Mouse (Mus musculus) spleen, adult 2 months (tissue): Measurements from ENCODE around the gene Ech1. TPM values are rescaled to one million over a fixed set of nuclear protein-coding genes. Genes with fewer than 3 reads are reported as not detected.
A peak's percentile ranks its signal among the peaks of the same experiment; 100 is the strongest.

Experiments
- DNase-seq, 2 experiments: peaks; one replicate each; pipeline versions ENCODE4 v3.0.0 to v3.0.0-alpha.2; 2012 to 2021; ENCODE audit warnings: low spot score in 2 of 2, low read depth in 1 of 2
- H3K27ac ChIP-seq: fragments of 200-500 bp; 2 replicates; pipeline ENCODE4 v1.5.1; 2012; ENCODE audit warnings: low read length, inconsistent platforms; ENCODE audit not compliant: insufficient read depth
- H3K27me3 ChIP-seq: fragments of 200-500 bp; 2 replicates; pipeline ENCODE4 v1.6.1; 2012; ENCODE audit warnings: mild to moderate bottlenecking, moderate library complexity, low read length, inconsistent platforms; ENCODE audit not compliant: control insufficient read depth, insufficient read depth
- H3K36me3 ChIP-seq: fragments of 200-500 bp; 2 replicates; pipeline ENCODE4 v1.6.1; 2012; ENCODE audit warnings: mild to moderate bottlenecking, low read length, inconsistent platforms; ENCODE audit not compliant: control insufficient read depth, insufficient read depth
- H3K4me1 ChIP-seq: fragments of 200-500 bp; 2 replicates; pipeline ENCODE4 v1.6.1; 2011; ENCODE audit warnings: inconsistent platforms; ENCODE audit not compliant: control insufficient read depth, insufficient read depth, insufficient read length
- H3K4me3 ChIP-seq: fragments of 200-500 bp; 2 replicates; pipeline ENCODE4 v1.5.1; 2011; ENCODE audit warnings: mild to moderate bottlenecking, inconsistent platforms; ENCODE audit not compliant: insufficient read depth, insufficient read length; ENCODE audit errors: extremely low read depth
- CTCF ChIP-seq: fragments of 200-500 bp; IDR thresholded peaks from 2 replicates; pipeline ENCODE4 v1.5.1; 2011; ENCODE audit warnings: mild to moderate bottlenecking, inconsistent platforms; ENCODE audit not compliant: insufficient read depth, insufficient read length, insufficient replicate concordance; ENCODE audit errors: extremely low read depth
- POLR2A ChIP-seq: fragments of 200-500 bp; IDR thresholded peaks from 2 replicates; pipeline ENCODE4 v1.6.1; 2011; ENCODE audit warnings: low read depth, low read length, inconsistent platforms
- WGBS: fragments of 180-500 bp; shearing (Covaris S2); methylation state at CpG from one replicate; pipeline ENCODE4 v1.1.7; 2018; 5-methylcytosine and 5-hydroxymethylcytosine counted together
- polyA plus RNA-seq: library from polyadenylated mRNA; depleted of rRNA; stranded (reverse); fragments of >200 nt; gene quantifications from 2 replicates; pipeline ENCODE4 v1.2.3, GENCODE M21; 2012

Gene Ech1
- polyA plus RNA-seq, 1 experiment = 101 TPM

GRCm38 (mm10) chr7:28818861-28819452, 6.1 kb upstream of the Ech1 start:
- no peaks in the 10 kb centered on the region for H3K27me3 ChIP-seq
- WGBS = 83% methylated on average over 4 of the region's 4 CpGs
- no peak overlapping the region for H3K27ac ChIP-seq
- no peak for DNase-seq
- no peak for TF ChIP-seq POLR2A
- no peak for TF ChIP-seq CTCF
- H3K4me1 ChIP-seq = peaks cover 28% of the 10 kb centered on the region; the same call in 1 of the 2 replicates
- no peak overlapping the region for H3K4me3 ChIP-seq
- peaks cover 73% of the 10 kb centered on the region for H3K36me3 ChIP-seq

- Histone ChIP-seq H3K27ac (no peak overlapping the region), H3K4me3 (no peak overlapping the region), H3K27me3 (no peaks in the 10 kb centered on the region), H3K36me3 (peaks cover 68% of the 10 kb centered on the region), H3K4me1 (peaks cover 28% of the 10 kb centered on the region; the same call in 1 of the 2 replicates)
- WGBS = 71% methylated on average over 4 of the region's 4 CpGs
- no peak for DNase-seq
- no peak for TF ChIP-seq POLR2A
- TF ChIP-seq CTCF = no peak
Observed at GRCm38 (mm10) chr7:28819571-28819970, 5.4 kb upstream of the Ech1 start.

GRCm38 (mm10) chr7:28820358-28821260, 4.4 kb upstream of the Ech1 start:
- TF ChIP-seq POLR2A (no peak), CTCF (no peak)
- H3K36me3 ChIP-seq = peaks cover 58% of the 10 kb centered on the region
- no peak overlapping the region for H3K4me3 ChIP-seq
- H3K27me3 ChIP-seq = no peaks in the 10 kb centered on the region
- H3K27ac ChIP-seq = peak overlapping the region; percentile 36
- DNase-seq = no peak
- H3K4me1 ChIP-seq = peaks cover 24% of the 10 kb centered on the region; the same call in 1 of the 2 replicates
- WGBS = 40% methylated on average over 12 of the region's 12 CpGs

- WGBS = 29% methylated on average over 10 of the region's 10 CpGs
- H3K27ac ChIP-seq = peak overlapping the region; percentile 36
Observed at GRCm38 (mm10) chr7:28821261-28821831, 3.7 kb upstream of the Ech1 start.

GRCm38 (mm10) chr7:28822556-28822955, 2.5 kb upstream of the Ech1 start:
- DNase-seq = no peak
- Histone ChIP-seq H3K4me3 (no peak overlapping the region), H3K36me3 (peaks cover 41% of the 10 kb centered on the region), H3K27me3 (no peaks in the 10 kb centered on the region), H3K27ac (no peak overlapping the region), H3K4me1 (peaks cover 11% of the 10 kb centered on the region; the same call in 1 of the 2 replicates)
- WGBS = 87% methylated on average over 1 of the region's 1 CpGs
- TF ChIP-seq POLR2A = no peak
- no peak for TF ChIP-seq CTCF

More at GRCm38 (mm10) chr7:28821261-28821831, 3.7 kb upstream of the Ech1 start:
- Histone ChIP-seq H3K4me1 (peaks cover 18% of the 10 kb centered on the region; the same call in 1 of the 2 replicates), H3K27me3 (no peaks in the 10 kb centered on the region), H3K4me3 (no peak overlapping the region), H3K36me3 (peaks cover 51% of the 10 kb centered on the region)
- DNase-seq = no peak
- no peak for TF ChIP-seq CTCF
- TF ChIP-seq POLR2A = no peak

GRCm38 (mm10) chr7:28822993-28823903, 1.8 kb upstream of the Ech1 start:
- Histone ChIP-seq H3K27me3 (no peaks in the 10 kb centered on the region), H3K27ac (no peak overlapping the region), H3K4me1 (peaks cover 11% of the 10 kb centered on the region; the same call in 1 of the 2 replicates), H3K36me3 (peaks cover 35% of the 10 kb centered on the region), H3K4me3 (no peak overlapping the region)
- 67% methylated on average over 10 of the region's 10 CpGs for WGBS
- no peak for DNase-seq
- TF ChIP-seq CTCF (no peak), POLR2A (no peak)
